Mouse (Mus musculus) heart, postnatal 0 days (tissue): ENCODE data around the gene Dop1a. TPM values are rescaled to one million over a fixed set of nuclear protein-coding genes. Genes with fewer than 3 reads are reported as not detected.

ENCODE experiments used
- ATAC-seq: fragments of 200-750 bp; cut with Nextera tagmentation; 2 replicates; pipeline ENCODE4 v1.8.0; 2017; ENCODE audit warnings: low read depth, moderate number of reproducible peaks, moderate library complexity; ENCODE audit not compliant: insufficient read depth
- DNase-seq: peaks from one replicate; pipeline ENCODE4 v3.0.0-alpha.2; 2016; ENCODE audit warnings: low spot score
- H3K27ac ChIP-seq: fragments of 300-500 bp; sonication (generic); 2 replicates; pipeline ENCODE4 v1.5.1; 2014; ENCODE audit warnings: low read depth, mild to moderate bottlenecking
- H3K27me3 ChIP-seq: fragments of 300-500 bp; sonication (generic); 2 replicates; pipeline ENCODE4 v1.6.1; 2014; ENCODE audit warnings: low read length, mixed read lengths; ENCODE audit not compliant: control insufficient read depth, insufficient read depth
- H3K36me3 ChIP-seq: fragments of 300-500 bp; sonication (generic); replicated peaks from 2 replicates; pipeline ENCODE4 v1.6.1; 2014; ENCODE audit warnings: low read length, mixed read lengths; ENCODE audit not compliant: control insufficient read depth, insufficient read depth
- H3K4me1 ChIP-seq: fragments of 300-500 bp; sonication (generic); 2 replicates; pipeline ENCODE4 v1.6.1; 2014; ENCODE audit warnings: antibody characterized with exemption; ENCODE audit not compliant: control insufficient read depth, insufficient read depth
- H3K4me2 ChIP-seq: fragments of 300-500 bp; sonication (generic); 2 replicates; pipeline ENCODE4 v1.6.1; 2014; ENCODE audit warnings: low read depth, mild to moderate bottlenecking, low read length, moderate library complexity
- H3K4me3 ChIP-seq: fragments of 300-500 bp; sonication (generic); 2 replicates; pipeline ENCODE4 v1.5.1; 2014; ENCODE audit warnings: low read depth, low read length
- H3K9ac ChIP-seq: fragments of 300-500 bp; sonication (generic); replicated peaks from 2 replicates; pipeline ENCODE4 v1.6.1; 2014; ENCODE audit warnings: low read depth, low read length, mixed read lengths
- H3K9me3 ChIP-seq: fragments of 300-500 bp; sonication (generic); replicated peaks from 2 replicates; pipeline ENCODE4 v1.6.1; 2016; ENCODE audit warnings: low read length; ENCODE audit not compliant: control insufficient read depth
- CTCF ChIP-seq: IDR thresholded peaks from 2 replicates; pipeline ENCODE4 v1.5.1; 2016; ENCODE audit warnings: antibody characterized with exemption, control low read depth, low read depth
- EP300 ChIP-seq: IDR thresholded peaks from 2 replicates; pipeline ENCODE4 v1.6.1; 2016; ENCODE audit warnings: antibody characterized with exemption, low read depth
- WGBS: fragments of 180-500 bp; shearing (Covaris S2); extraction: QIAGEN DNeasy Blood & Tissue Kit; methylation state at CpG from one replicate; pipeline ENCODE4 v1.1.7; 2014; 5-methylcytosine and 5-hydroxymethylcytosine counted together
- polyA plus RNA-seq: library from polyadenylated mRNA; unstranded; fragments of >200 nt; fragmentation: Nextera tagmentation; extraction: Ambion mirVana; gene quantifications from 2 replicates; pipeline ENCODE4 v1.2.1, GENCODE M21; 2015
- total RNA-seq: library from RNA; depleted of rRNA; stranded (reverse); fragments of >200 nt; gene quantifications from 2 replicates; pipeline ENCODE4 v1.2.3, GENCODE M21; 2014; ENCODE audit warnings: low replicate concordance; rRNA removed

Gene Dop1a
- total and polyA plus RNA-seq, 2 experiments from 2014 or later = 8.2 to 23.1 TPM

GRCm38 (mm10) chr9:86599723-86600303 is 132.9 kb downstream of the Dop1a start:
- Histone ChIP-seq H3K4me1 (peaks cover 10% of the 10 kb centered on the region), H3K4me3 (no peak overlapping the region), H3K27ac (peak overlapping the region; percentile 61), H3K36me3 (no peaks in the 10 kb centered on the region), H3K4me2 (0 out of 2 replicates have a peak overlapping the region, but pooled peaks have one; percentile 6), H3K27me3 (no peaks in the 10 kb centered on the region), H3K9ac (no peak overlapping the region), H3K9me3 (no peaks in the 10 kb centered on the region)
- ATAC-seq (peak; percentile 69), DNase-seq (peak; percentile 18)
- WGBS = 11% methylated on average over 8 of the region's 8 CpGs
- no peak for TF ChIP-seq EP300
- TF ChIP-seq CTCF = no peak

Other genes starting within 250 kb of the Dop1a start
- 1.7 and 5.7 TPM in 2 replicates for gene Ube2cbp, start 2.2 kb upstream of the Dop1a start, total RNA-seq
- gene Ube2cbp, start 2.2 kb upstream of the Dop1a start, polyA plus RNA-seq = 2.2 and 2.6 TPM in 2 replicates
- gene Pgm3, start 104.7 kb downstream of the Dop1a start, total RNA-seq = 6.8 and 17.2 TPM in 2 replicates
- 11.9 and 12.1 TPM in 2 replicates for gene Pgm3, start 104.7 kb downstream of the Dop1a start, polyA plus RNA-seq
- not detected in 2 replicates for gene Rwdd2a, start 104.8 kb downstream of the Dop1a start, total RNA-seq
- gene Rwdd2a, start 104.8 kb downstream of the Dop1a start, polyA plus RNA-seq = 2.2 and 2.5 TPM in 2 replicates
- gene Me1, start 228.8 kb downstream of the Dop1a start, total RNA-seq = 9.2 and 12.2 TPM in 2 replicates
- 35.1 and 36.2 TPM in 2 replicates for gene Me1, start 228.8 kb downstream of the Dop1a start, polyA plus RNA-seq